Mouse (Mus musculus) CD4-positive, CD25-positive, alpha-beta regulatory T cell, adult 2 months (primary cell): Measurements from ENCODE around the gene Ate1.
"Not testable (repeated sequence)": the region's sequence is repeated elsewhere in the genome, so short reads cannot be mapped to it uniquely, and the experiment has no call there.

Experiments
- DNase-seq: peaks from one replicate; pipeline ENCODE4 v3.0.0-alpha.2; 2012; ENCODE audit warnings: low read depth, low spot score

The Ate1 gene

GRCm38 (mm10) chr7:130520049-130520425 lies at the start of gene Ate1:
Gene Ate1, minus strand, starts transcription at chr7:130520369.
- no peak for DNase-seq

DNA sequence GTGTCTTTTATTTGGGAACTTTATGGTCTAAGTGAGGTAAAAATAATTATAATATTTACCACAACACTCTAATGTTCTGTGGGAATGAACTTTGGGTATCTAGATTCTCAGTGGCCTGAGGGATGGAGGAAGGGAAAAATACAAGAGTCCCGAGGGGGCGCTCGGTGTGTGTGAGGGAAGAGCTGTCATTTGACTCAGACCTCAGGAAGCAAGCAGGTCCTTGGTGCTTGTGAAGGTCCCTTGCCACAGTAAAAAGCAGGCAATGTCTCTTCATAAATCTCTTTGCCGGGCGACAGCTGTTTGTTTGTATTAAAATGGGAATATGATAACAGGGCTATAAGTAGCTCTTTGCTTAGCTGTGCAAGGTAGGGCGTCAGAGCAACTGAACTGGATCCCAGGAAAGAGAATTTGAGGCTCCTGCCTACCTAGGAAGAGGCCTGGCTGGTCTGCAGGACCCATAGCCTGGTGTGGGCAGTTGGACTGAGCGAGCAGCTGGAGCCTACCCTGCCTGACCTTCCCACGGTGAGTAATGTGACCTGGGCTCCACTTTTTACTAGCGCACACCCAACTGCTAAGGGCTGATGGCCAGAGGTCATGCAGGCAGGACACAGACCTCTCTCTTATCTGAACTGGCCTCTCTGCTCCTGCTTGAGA lies 48.7 kb upstream of the Ate1 start:
- no peak for DNase-seq

- DNase-seq, result no peak
Measured at GRCm38 (mm10) chr7:130564596-130564995, 44.4 kb upstream of the Ate1 start.

- DNase-seq, result no peak
Measured at GRCm38 (mm10) chr7:130563880-130564279, 43.7 kb upstream of the Ate1 start.

- DNase-seq, result no peak
Measured at GRCm38 (mm10) chr7:130563276-130563675, 43.1 kb upstream of the Ate1 start.

DNA sequence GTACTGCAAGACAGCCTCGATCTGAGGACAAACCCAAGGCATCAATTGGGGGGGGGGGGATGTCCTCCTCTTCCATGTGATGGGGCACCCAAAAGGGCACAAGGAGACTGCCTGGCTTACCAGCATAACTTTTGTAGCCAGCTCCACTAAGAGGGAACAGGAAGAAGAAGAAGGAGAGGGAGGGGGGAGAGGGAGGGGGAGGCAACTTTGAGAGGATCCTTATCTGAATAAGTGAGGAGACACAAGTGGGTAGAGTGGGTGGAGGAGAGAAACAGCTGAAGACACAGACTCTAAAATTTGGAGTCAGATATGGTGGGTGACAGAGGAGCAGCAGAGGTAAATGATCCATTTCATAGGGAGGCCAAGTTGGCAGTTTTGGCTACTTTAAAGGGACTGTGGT lies 40.8 kb upstream of the Ate1 start:
- DNase-seq, result no peak

- no peak for DNase-seq
Measured at GRCm38 (mm10) chr7:130558592-130558991, 38.4 kb upstream of the Ate1 start.

GRCm38 (mm10) chr7:130555597-130555996 lies 35.4 kb upstream of the Ate1 start:
- DNase-seq, result no peak

DNA sequence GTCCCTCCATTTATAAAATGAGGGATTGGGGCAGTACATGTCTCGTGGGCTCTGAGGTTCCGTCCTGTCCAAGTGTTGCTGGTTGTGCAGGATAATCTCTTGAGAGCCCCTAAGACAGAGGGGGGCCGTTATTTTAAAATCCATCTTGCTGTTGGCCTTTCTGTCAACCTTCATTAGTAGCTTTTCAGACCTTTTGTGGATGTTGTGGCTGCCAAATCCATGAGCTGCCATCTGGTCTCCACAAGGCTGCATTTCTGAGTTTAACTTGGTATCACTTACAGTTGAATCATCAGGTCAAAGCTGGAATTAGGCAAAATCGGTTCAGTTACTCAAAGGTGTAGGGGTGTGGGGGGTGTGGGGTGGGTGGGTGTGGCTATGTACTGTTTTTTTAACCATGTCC lies 33.2 kb upstream of the Ate1 start:
- no peak for DNase-seq

GRCm38 (mm10) chr7:130552780-130553179 lies 32.6 kb upstream of the Ate1 start:
- DNase-seq, result no peak

DNA sequence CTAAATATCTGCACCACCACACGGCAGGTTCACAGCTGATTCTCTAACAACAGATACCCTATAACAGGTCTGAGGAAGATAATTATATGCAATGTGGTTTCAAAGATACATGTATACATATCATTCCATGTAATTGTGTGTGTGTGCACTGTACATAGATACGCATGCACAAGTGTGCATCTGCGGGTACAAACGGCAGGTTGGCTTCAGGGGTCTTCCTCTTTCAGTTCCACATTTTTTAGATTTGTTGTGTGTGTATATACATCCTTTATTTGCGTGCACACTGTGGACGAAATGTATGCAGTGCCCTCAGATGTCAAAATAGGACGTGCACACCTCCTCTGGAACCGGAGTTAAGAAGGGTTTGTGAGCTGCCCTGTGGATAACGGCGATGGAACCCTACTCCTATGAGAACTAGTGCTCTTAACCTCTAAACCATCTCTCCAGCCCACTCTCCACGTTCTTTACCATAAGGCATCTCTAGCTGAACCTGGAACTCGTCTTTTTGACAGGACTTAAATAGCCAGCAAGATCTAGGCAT lies 27.5 kb upstream of the Ate1 start:
- DNase-seq, result no peak

GRCm38 (mm10) chr7:130546791-130547484 lies 26.8 kb upstream of the Ate1 start:
- peak; percentile 97 for DNase-seq

DNA sequence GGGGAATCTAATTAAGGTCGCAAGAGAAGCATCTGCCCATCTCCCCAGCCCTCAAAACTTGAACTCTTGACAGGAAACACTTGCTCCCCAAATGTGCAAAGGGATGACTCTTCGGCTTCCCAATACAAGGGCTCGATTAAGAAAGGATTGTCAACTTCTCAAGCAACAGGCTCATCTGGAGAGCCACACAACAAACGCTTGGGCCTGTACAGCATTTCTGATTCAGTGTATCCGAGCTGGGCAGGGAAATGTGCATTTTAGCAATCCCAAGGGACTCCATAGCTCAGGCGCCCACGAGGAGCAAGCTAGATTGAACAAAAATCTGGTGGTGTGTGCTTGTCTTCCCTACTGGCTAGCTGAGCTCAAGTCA lies 26.2 kb upstream of the Ate1 start:
- no peak for DNase-seq

DNA sequence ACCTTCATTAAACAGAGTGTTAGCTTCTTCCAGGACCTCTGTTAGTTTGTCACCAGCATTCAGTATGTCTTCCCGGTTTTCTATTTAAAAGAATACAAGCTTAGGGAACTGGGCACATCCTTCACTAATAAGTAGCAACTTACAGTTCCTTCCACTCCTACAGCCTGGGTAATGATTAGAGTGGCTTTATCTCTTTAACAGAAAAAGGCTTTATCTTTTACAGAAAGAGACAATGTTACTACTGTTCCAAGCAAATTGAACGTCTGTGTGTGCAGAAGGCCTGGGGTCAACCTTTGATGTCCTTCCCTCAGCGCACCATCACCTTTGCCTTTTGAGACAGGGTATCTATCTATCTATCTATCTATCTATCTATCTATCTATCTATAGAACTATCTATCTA lies 25.7 kb upstream of the Ate1 start:
- DNase-seq, result no peak

- no peak for DNase-seq
Measured at GRCm38 (mm10) chr7:130545401-130545800, 25.2 kb upstream of the Ate1 start.

DNA sequence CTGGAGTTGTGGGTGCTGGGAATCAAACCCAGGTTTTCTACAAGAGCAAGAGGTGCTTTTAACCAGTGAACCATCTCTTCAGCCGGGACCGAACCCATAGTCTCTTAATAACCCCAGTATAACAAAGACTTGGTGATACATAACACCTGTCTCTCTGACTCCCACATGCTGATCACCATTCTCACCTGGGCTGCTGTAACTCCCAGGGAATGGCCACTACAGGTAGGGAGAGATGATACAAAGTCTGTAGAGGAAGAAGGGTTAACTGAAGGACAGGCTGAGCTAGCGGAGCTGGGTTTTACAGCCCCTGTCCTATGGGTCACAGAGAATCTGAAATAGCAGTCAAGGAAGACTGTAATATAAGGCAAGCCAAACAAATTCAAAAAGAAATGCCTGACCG lies 23.0 kb upstream of the Ate1 start:
- DNase-seq, result no peak

- DNase-seq, result no peak
Measured at GRCm38 (mm10) chr7:130540176-130540575, 20.0 kb upstream of the Ate1 start.

- DNase-seq, result no peak
Measured at GRCm38 (mm10) chr7:130537068-130537467, 16.9 kb upstream of the Ate1 start.

GRCm38 (mm10) chr7:130535174-130535573 lies 15.0 kb upstream of the Ate1 start:
- DNase-seq, result no peak

DNA sequence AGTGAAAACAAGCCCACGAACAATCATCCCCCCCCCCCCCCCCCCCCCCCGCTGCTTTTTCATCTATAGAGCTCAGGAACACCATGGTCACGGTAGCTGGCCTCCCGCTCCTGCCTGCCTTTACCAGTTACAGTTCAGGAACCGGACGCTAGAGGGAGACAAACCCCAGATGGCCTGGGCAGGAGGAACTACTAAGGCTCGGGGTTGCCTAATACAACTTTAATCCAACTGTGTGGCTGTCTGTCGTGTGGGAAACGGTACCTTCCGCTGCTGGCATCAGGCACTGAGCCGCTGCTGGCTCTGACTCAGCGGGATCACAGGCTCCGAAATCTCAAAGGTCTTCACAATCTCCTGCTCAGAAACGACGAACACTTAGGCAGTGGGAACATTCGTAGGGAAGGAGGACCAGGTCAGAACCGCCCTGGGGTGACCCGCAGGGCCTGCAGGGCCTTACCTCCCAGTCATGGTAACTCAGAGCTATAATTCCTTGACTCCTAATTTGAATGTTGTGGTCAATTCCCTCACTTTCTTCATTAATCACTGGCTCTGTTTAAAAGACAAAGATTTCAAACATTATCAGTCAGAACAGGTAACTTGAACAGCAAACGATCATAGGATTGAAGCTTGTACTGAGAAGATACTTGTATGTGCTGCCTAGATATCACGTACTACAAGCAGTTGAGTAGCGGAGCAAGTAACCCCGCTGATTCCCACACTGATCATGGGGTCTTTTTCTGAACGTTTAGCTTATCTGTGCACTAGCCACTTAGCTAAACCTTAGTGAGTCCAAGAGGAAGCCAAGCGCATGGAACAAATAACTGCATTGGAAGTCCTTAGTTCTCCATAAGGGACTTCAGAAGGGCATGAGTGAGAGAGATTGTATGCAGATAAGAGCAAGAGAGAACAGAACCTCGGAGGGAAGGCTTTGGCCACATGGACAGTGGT lies 13.4 kb upstream of the Ate1 start:
- peak; percentile 89 for DNase-seq

DNA sequence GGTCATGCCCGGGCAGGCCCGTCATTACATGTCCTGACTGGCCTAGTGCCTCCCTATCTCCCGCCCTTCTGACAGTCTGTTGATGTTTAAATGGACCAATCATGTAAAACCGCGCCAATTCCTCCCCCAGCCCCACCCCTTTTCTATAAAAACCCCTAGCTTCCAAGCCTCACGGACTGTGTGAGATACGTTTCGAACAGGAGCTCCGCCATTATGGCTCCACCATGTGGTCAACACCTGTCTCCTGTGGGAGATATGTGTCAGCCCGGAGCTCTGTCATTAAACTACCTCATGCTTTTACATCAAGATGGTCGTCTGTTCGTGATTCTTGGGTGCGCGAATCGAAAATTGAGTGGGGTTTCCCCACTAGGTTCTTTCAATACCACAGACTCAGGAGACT lies 11.0 kb upstream of the Ate1 start:
- DNase-seq, result not testable (repeated sequence)

- no peak for DNase-seq
Measured at GRCm38 (mm10) chr7:130527306-130527705, 7.1 kb upstream of the Ate1 start.
